Mouse (Mus musculus): ENCODE results near the gene Cdr2. TPM values are rescaled to one million over a fixed set of nuclear protein-coding genes. Genes with fewer than 3 reads are reported as not detected.

The Cdr2 gene
- polyA plus RNA-seq, 1 experiment from 2014 or later: 19.6 TPM

GRCm38 (mm10) chr7:121003793-121004418 is 21.8 kb upstream of the Cdr2 start:
- 75% methylated on average over 4 of the region's 4 CpGs for WGBS
- Histone ChIP-seq H3K27ac (no peak overlapping the region), H3K36me3 (replicated peaks; ENCODE audit: control insufficient read depth, insufficient read depth) (no peaks in the 10 kb centered on the region), H3K27me3 (ENCODE audit: control insufficient read depth, insufficient read depth, low read length) (no peaks in the 10 kb centered on the region), H3K9me3 (ENCODE audit: control insufficient read depth, low read length) (no peaks in the 10 kb centered on the region), H3K9ac (no peak overlapping the region), H3K4me1 (replicated peaks; ENCODE audit: control insufficient read depth, insufficient read depth, low read length) (no peaks in the 10 kb centered on the region), H3K4me3 (replicated peaks; ENCODE audit: low read length) (no peak overlapping the region), H3K4me2 (replicated peaks) (no peak overlapping the region)
- no peak for DNase-seq (ENCODE audit: low spot score)
- no peak for ATAC-seq (ENCODE audit: low FRiP score)

GRCm38 (mm10) chr7:121002407-121002928 is 20.4 kb upstream of the Cdr2 start:
- Histone ChIP-seq H3K9me3 (ENCODE audit: control insufficient read depth, low read length) (no peaks in the 10 kb centered on the region), H3K27ac (no peak overlapping the region), H3K4me1 (replicated peaks; ENCODE audit: control insufficient read depth, insufficient read depth, low read length) (no peaks in the 10 kb centered on the region), H3K4me2 (replicated peaks) (no peak overlapping the region), H3K9ac (no peak overlapping the region), H3K27me3 (ENCODE audit: control insufficient read depth, insufficient read depth, low read length) (no peaks in the 10 kb centered on the region), H3K36me3 (replicated peaks; ENCODE audit: control insufficient read depth, insufficient read depth) (no peaks in the 10 kb centered on the region), H3K4me3 (replicated peaks; ENCODE audit: low read length) (no peak overlapping the region)
- no peak for DNase-seq (ENCODE audit: low spot score)
- 93% methylated on average over 5 of the region's 5 CpGs for WGBS
- no peak for ATAC-seq (ENCODE audit: low FRiP score)

- H3K9ac ChIP-seq: no peak overlapping the region
- WGBS: 87% methylated on average over 3 of the region's 3 CpGs
Observed at GRCm38 (mm10) chr7:121001879-121002278, 19.8 kb upstream of the Cdr2 start.

GRCm38 (mm10) chr7:121000065-121000822 is 18.1 kb upstream of the Cdr2 start:
- Histone ChIP-seq H3K4me2 (replicated peaks) (no peak overlapping the region), H3K36me3 (replicated peaks; ENCODE audit: control insufficient read depth, insufficient read depth) (no peaks in the 10 kb centered on the region), H3K9me3 (ENCODE audit: control insufficient read depth, low read length) (no peaks in the 10 kb centered on the region), H3K9ac (no peak overlapping the region), H3K4me1 (replicated peaks; ENCODE audit: control insufficient read depth, insufficient read depth, low read length) (no peaks in the 10 kb centered on the region), H3K27me3 (ENCODE audit: control insufficient read depth, insufficient read depth, low read length) (no peaks in the 10 kb centered on the region), H3K27ac (no peak overlapping the region), H3K4me3 (replicated peaks; ENCODE audit: low read length) (no peak overlapping the region)
- ATAC-seq (ENCODE audit: low FRiP score) (no peak), DNase-seq (ENCODE audit: low spot score) (no peak)
- WGBS: 81% methylated on average over 3 of the region's 3 CpGs

More at GRCm38 (mm10) chr7:121001879-121002278, 19.8 kb upstream of the Cdr2 start:
- ATAC-seq (ENCODE audit: low FRiP score) (no peak), DNase-seq (ENCODE audit: low spot score) (no peak)
- no peaks in the 10 kb centered on the region for H3K36me3 ChIP-seq (replicated peaks; ENCODE audit: control insufficient read depth, insufficient read depth)
- no peak overlapping the region for H3K4me2 ChIP-seq (replicated peaks)
- H3K27me3 ChIP-seq (ENCODE audit: control insufficient read depth, insufficient read depth, low read length): no peaks in the 10 kb centered on the region
- H3K9me3 ChIP-seq (ENCODE audit: control insufficient read depth, low read length): no peaks in the 10 kb centered on the region
- no peak overlapping the region for H3K27ac ChIP-seq
- H3K4me1 ChIP-seq (replicated peaks; ENCODE audit: control insufficient read depth, insufficient read depth, low read length): no peaks in the 10 kb centered on the region
- no peak overlapping the region for H3K4me3 ChIP-seq (replicated peaks; ENCODE audit: low read length)

GRCm38 (mm10) chr7:120999021-120999530 is 17.0 kb upstream of the Cdr2 start:
- Histone ChIP-seq H3K4me3 (replicated peaks; ENCODE audit: low read length) (no peak overlapping the region), H3K27ac (no peak overlapping the region), H3K9me3 (ENCODE audit: control insufficient read depth, low read length) (no peaks in the 10 kb centered on the region), H3K27me3 (ENCODE audit: control insufficient read depth, insufficient read depth, low read length) (no peaks in the 10 kb centered on the region), H3K4me1 (replicated peaks; ENCODE audit: control insufficient read depth, insufficient read depth, low read length) (no peaks in the 10 kb centered on the region), H3K36me3 (replicated peaks; ENCODE audit: control insufficient read depth, insufficient read depth) (no peaks in the 10 kb centered on the region), H3K9ac (no peak overlapping the region), H3K4me2 (replicated peaks) (no peak overlapping the region)
- 80% methylated on average over 2 of the region's 2 CpGs for WGBS
- ATAC-seq (ENCODE audit: low FRiP score) (no peak), DNase-seq (ENCODE audit: low spot score) (no peak)

- Histone ChIP-seq H3K27ac (no peak overlapping the region), H3K4me1 (replicated peaks; ENCODE audit: control insufficient read depth, insufficient read depth, low read length) (no peaks in the 10 kb centered on the region), H3K9ac (no peak overlapping the region), H3K27me3 (ENCODE audit: control insufficient read depth, insufficient read depth, low read length) (no peaks in the 10 kb centered on the region), H3K4me2 (replicated peaks) (no peak overlapping the region), H3K36me3 (replicated peaks; ENCODE audit: control insufficient read depth, insufficient read depth) (no peaks in the 10 kb centered on the region), H3K4me3 (replicated peaks; ENCODE audit: low read length) (no peak overlapping the region), H3K9me3 (ENCODE audit: control insufficient read depth, low read length) (no peaks in the 10 kb centered on the region)
- 54% methylated on average over 8 of the region's 8 CpGs for WGBS
- DNase-seq (ENCODE audit: low spot score): no peak
- ATAC-seq (ENCODE audit: low FRiP score): no peak
Observed at GRCm38 (mm10) chr7:120991191-120991590, 9.1 kb upstream of the Cdr2 start.

GRCm38 (mm10) chr7:120982968-120983367 is 856 bp upstream of the Cdr2 start:
- ATAC-seq (ENCODE audit: low FRiP score) (no peak), DNase-seq (ENCODE audit: low spot score) (peak; percentile 33)
- H3K4me3 ChIP-seq (replicated peaks; ENCODE audit: low read length): peak overlapping the region; percentile 95
- H3K9me3 ChIP-seq (ENCODE audit: control insufficient read depth, low read length): no peaks in the 10 kb centered on the region
- peaks cover 19% of the 10 kb centered on the region for H3K4me1 ChIP-seq (replicated peaks; ENCODE audit: control insufficient read depth, insufficient read depth, low read length)
- peak overlapping the region; percentile 62 for H3K9ac ChIP-seq
- H3K4me2 ChIP-seq (replicated peaks): peak overlapping the region; percentile 59
- WGBS: 13% methylated on average over 7 of the region's 7 CpGs
- peak overlapping the region; percentile 59 for H3K27ac ChIP-seq
- no peaks in the 10 kb centered on the region for H3K27me3 ChIP-seq (ENCODE audit: control insufficient read depth, insufficient read depth, low read length)
- no peaks in the 10 kb centered on the region for H3K36me3 ChIP-seq (replicated peaks; ENCODE audit: control insufficient read depth, insufficient read depth)

- H3K9me3 ChIP-seq (ENCODE audit: control insufficient read depth, low read length): no peaks in the 10 kb centered on the region
- peak; percentile 51 for ATAC-seq (ENCODE audit: low FRiP score)
- H3K4me3 ChIP-seq (replicated peaks; ENCODE audit: low read length): peak overlapping the region; percentile 95
- H3K9ac ChIP-seq: peak overlapping the region; percentile 82
- peaks cover 27% of the 10 kb centered on the region for H3K4me1 ChIP-seq (replicated peaks; ENCODE audit: control insufficient read depth, insufficient read depth, low read length)
- H3K36me3 ChIP-seq (replicated peaks; ENCODE audit: control insufficient read depth, insufficient read depth): no peaks in the 10 kb centered on the region
- H3K4me2 ChIP-seq (replicated peaks): peak overlapping the region; percentile 57
- WGBS: 4% methylated on average over 39 of the region's 39 CpGs
- peak; percentile 48 for DNase-seq (ENCODE audit: low spot score)
- H3K27me3 ChIP-seq (ENCODE audit: control insufficient read depth, insufficient read depth, low read length): no peaks in the 10 kb centered on the region
- peak overlapping the region; percentile 22; the same call in 1 of the 2 replicates for H3K27ac ChIP-seq
Observed at GRCm38 (mm10) chr7:120980931-120981924, 884 bp downstream of the Cdr2 start.
